Mouse (Mus musculus): ENCODE results near the gene Olfr1411.

The Olfr1411 gene

GRCm38 (mm10) chr1:92638736-92639135 is 44.5 kb downstream of the Olfr1411 start:
- in situ Hi-C loops (cut with MboI, MseI): no loop called here

GRCm38 (mm10) chr1:92640393-92640792 is 46.2 kb downstream of the Olfr1411 start:
- in situ Hi-C loops (cut with MboI, MseI): loop anchor here (10.0 kb wide), 1 partner anchor 1576 kb away; no protein-coding TSS in a partner anchor

- in situ Hi-C loops (cut with MboI, MseI): loop anchor here (10.0 kb wide), 1 partner anchor 1577 kb away; no protein-coding TSS in a partner anchor
These were observed 47.5 kb downstream of the Olfr1411 start, which contains the start of gene Cops9 for GRCm38 (mm10) chr1:92641514-92642272. Cops9 (minus strand) TSS chr1:92641985.

GRCm38 (mm10) chr1:92643691-92644090 is 49.5 kb downstream of the Olfr1411 start:
- in situ Hi-C loops (cut with MboI, MseI): loop anchor here (10.0 kb wide), 1 partner anchor 1579 kb away; no protein-coding TSS in a partner anchor

GRCm38 (mm10) chr1:92644916-92645315 is 50.7 kb downstream of the Olfr1411 start:
- in situ Hi-C loops (cut with MboI, MseI): loop anchor here (10.0 kb wide), 1 partner anchor 1580 kb away; no protein-coding TSS in a partner anchor

- in situ Hi-C loops (cut with MboI, MseI): loop anchor here (10.0 kb wide), 1 partner anchor 1581 kb away; no protein-coding TSS in a partner anchor
These were observed 51.9 kb downstream of the Olfr1411 start for GRCm38 (mm10) chr1:92646111-92646510.

GRCm38 (mm10) chr1:92646601-92647000 is 52.4 kb downstream of the Olfr1411 start:
- in situ Hi-C loops (cut with MboI, MseI): loop anchor here (10.0 kb wide), 1 partner anchor 1582 kb away; no protein-coding TSS in a partner anchor

- in situ Hi-C loops (cut with MboI, MseI): loop anchor here (10.0 kb wide), 1 partner anchor 1582 kb away; no protein-coding TSS in a partner anchor
These were observed 52.8 kb downstream of the Olfr1411 start for GRCm38 (mm10) chr1:92647026-92647425.

Data from regulatory T cell (primary cell).